Mouse (Mus musculus) kidney, adult 2 months (tissue): ENCODE measurements at regions not wholly inside any gene's neighbourhood (a gene's known extent, or its start where the extent isn't known, plus 50 kb on each side); places are given as distances from the start of the nearest gene placed in this dataset.

Experiments
- CTCF ChIP-seq: fragments of 200-500 bp; conservative IDR thresholded peaks from 2 replicates; pipeline ENCODE4 v1.5.1; 2011; ENCODE audit warnings: low read depth, mild to moderate bottlenecking, control low read depth, low read length, moderate library complexity, mixed read lengths; ENCODE audit not compliant: insufficient read depth, insufficient read length
- POLR2A ChIP-seq: fragments of 200-500 bp; IDR thresholded peaks from one replicate; pipeline ENCODE4 v1.6.1; 2011; ENCODE audit warnings: low read depth, low read length, control low read depth

DNA sequence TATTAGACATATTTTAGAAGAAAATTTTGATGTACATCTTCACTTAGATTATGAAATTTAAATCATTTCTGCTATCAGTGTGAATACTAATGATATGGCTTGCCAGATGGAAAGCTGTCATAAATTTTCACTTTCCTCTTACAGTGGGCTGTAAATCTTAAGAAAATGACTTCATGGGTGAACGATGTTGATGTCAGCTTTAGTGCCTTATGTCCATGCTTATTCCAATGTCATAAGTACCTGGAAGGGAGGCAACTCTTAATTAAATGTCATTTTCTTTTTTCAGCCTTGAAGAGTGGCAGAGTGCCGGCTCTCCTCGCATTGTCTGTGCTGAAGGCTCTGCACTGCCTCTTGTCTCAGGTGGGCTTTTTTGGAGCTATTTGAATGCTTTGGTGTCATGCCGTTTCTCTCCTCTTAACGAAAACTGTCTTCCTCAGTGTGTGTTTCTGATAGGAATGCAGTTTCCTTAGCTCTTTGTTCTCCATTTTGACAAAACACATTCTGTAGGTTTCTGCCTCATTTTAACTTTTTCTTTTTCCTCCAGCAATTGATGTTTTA, 351.6 kb downstream of the Stim2 start:
- TF ChIP-seq CTCF (no peak), POLR2A (no peak)
